Mouse (Mus musculus) thymus, adult 2 months (tissue): ENCODE measurements around the gene Adar.

Experiments
- CTCF ChIP-seq: fragments of 200-500 bp; IDR thresholded peaks from 2 replicates; pipeline ENCODE4 v1.5.1; 2012; ENCODE audit warnings: mild to moderate bottlenecking, control low read depth, low read length, moderate library complexity, borderline replicate concordance; ENCODE audit not compliant: control insufficient read depth, poor library complexity, insufficient read depth; ENCODE audit errors: extremely low read depth
- POLR2A ChIP-seq: fragments of 200-500 bp; IDR thresholded peaks from 2 replicates; pipeline ENCODE4 v1.6.1; 2012; ENCODE audit warnings: mild to moderate bottlenecking, low read length, control low read depth, moderate library complexity; ENCODE audit not compliant: control insufficient read depth, poor library complexity, insufficient read depth; ENCODE audit errors: extremely low read depth

- TF ChIP-seq CTCF: no peak
- no peak for TF ChIP-seq POLR2A
These were observed 83.7 kb downstream of the Adar start for GRCm38 (mm10) chr3:89798518-89798917.
